Mouse (Mus musculus): ENCODE results near the gene Flrt1.

Flrt1 gene

DNA sequence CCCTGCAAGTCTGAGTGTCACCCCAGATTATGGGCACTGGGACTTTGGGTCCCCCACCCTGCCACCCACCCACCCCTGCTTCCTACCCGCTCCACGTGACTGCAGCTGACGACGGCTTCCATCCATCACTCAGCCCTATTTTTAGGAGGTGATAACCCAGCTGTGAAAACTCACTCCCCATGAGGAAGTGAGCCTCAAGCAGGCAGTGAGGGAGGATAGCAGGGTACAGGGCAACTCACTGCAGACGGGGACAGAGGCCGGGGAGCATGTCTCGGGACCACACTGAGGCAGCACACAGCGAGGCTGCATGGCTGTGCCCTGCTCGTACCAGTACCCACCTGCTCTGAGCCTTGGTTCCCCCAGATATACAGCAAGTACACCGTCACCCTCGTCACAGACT, 24.8 kb upstream of the Flrt1 start:
- no peak for DNase-seq (ENCODE audit: low spot score in 2 of 2)

DNA sequence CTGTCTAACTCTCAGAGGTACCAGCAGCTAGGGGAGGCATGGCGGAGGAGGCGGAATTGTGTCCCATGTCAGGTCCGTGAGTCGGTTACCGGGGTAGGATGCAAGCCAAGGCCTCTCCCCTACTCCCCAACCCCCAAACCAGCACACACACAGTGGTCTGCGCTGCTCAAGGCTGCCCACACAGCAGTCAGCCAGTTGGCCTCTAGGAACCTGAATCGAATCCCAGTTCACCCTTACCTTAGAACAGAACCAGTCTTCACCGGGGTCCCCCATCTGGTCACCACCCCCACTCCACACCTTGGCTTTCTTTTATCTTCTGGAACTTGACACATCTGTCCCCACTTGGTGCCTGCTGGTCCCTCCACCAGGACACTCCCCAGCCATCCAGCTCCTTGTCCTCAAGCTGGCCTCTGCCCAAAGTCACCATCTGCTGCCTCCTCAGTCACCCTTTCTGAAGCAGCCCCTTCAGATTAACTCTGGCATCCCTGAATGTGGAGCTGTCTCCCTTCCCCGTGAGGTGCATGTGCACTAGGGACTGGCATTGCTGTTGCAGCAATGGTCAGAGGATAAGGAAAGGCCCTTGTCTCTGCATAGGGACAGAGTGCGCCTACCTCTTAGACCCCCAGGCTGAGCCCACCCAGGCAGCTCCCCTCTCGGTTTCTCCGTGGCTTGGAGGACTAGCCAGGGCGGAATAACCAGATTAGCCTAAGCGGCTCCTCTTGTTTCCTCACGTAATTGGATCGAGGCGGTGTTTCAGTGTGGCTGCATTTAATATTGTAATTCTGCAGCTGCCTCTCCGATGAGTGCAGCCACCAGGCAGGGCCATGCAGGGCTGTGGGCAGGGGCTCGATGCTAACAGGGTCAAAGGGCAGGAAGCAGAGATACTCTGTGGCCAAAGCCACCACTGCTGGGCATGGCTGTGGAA, 23.3 kb upstream of the Flrt1 start:
- DNase-seq (ENCODE audit: low spot score in 2 of 2): no peak

DNA sequence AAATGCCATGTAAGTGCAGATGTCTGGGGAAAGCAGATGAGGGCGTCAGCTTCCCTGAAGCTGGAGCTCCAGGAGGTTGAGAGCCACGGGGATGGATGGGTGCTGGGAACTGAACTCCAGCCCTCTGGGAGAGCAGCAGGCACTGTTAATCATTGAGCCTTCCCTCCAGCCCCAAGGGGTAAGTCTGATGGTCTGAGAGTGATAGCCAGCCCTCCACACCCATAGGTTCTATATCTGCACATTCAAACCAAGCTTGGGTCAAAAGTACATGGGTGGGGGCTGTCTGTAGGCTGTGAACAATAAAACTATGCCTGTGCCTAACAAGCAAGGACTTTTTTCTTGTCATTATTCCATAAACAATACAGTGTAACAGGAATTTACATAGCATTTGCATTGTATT, 21.4 kb upstream of the Flrt1 start:
- no peak for DNase-seq (ENCODE audit: low spot score in 2 of 2)

DNA sequence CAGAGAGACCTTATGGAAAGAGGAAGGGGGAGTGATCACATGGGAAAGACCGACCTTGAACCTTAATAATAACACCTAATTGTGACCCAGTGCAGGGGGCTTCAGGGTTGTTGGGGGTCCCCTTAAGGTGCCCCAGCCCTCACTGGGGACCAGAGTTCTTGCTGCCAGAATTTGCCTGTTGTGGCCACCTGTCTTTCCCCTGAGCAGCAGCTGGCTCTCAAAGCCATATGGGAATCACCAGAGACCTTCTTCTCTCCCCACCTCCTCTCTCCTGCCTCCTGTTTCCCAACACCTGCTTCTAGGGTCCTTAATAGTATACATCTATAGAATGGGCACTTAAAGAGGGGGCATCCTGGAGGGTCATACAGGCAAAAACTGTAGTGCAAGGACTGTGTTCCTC, 20.7 kb upstream of the Flrt1 start:
- DNase-seq (ENCODE audit: low spot score in 2 of 2): no peak

DNA sequence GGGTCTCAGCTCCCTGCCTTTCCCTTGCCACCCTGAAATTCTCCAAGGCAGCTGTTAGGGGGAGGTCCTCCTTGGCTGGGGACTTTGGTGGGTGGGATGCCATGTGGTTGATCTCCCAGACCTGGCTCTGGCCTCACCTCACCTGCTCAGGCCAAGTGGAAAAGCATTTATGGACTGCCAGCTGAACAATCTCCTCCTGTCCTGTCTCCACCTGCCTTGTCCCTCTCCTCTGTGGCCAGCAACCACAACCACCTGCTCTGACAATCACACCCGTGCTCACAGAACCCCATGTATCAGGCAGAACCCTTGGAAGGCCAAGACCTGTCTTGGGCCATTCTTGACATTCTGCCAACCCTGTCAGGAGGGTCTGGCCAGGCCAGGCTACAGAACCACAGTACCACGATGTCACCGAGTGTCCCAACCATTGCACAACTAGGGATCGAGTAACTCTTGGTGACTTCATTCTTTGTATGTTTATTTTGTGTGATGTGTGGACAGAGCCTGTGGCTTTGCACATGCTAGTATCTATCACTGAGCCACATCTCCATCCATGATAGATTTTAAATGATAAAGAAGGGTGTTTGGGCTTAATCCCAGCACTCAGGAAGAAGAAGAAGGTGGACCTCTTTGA, 20.1 kb upstream of the Flrt1 start:
- no peak for DNase-seq (ENCODE audit: low spot score in 2 of 2)

DNA sequence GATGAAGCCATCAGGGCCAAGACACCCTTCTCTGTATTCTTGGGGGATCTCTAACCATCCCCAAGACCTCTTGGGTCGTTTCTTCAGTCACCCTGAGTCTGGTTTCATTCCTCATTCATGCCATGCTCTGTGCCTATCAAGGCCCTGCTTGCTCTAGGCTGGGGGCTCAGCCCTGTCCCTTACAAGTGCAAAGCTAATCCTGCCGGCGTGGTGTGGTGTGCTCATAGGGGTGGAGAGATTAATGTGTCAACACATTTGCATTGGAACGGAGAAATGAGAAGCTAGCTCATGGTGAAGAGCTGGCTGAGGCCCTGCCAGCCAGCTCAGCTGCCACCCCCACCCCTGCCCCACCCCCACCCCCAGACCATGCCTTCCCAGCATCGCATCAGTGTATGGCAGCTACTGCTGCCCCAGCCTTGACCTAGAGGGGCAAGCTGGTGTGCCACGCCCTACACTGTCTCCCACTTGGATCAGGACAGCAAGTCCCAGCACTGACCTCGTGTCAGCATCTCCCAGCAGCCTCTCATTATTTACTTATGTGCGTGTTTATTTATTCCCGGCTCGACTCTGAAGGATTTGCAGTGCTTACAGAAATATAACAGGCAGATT, 17.3 kb upstream of the Flrt1 start:
- no peak for DNase-seq (ENCODE audit: low spot score in 2 of 2)

DNA sequence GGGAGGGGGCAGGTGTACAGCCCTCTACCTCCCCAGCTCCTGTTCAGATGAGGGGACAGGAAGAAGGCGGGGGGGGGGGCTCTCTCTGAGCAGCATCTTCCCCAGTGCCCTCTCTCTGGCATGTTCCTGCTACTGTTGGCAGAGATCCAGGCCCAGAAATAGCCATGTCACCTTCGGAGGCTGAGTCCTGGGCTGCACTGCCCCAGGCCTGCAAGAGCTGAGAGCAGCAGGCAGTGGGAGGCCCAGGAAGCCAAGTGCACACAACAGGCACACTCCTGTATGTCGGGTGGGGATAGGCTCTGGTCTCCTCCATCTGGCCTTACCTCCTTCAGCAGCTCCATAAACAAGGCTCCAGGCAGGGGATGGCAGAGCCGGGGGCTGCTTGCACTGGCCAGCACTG, 16.7 kb upstream of the Flrt1 start:
- no peak for DNase-seq (ENCODE audit: low spot score in 2 of 2)

DNA sequence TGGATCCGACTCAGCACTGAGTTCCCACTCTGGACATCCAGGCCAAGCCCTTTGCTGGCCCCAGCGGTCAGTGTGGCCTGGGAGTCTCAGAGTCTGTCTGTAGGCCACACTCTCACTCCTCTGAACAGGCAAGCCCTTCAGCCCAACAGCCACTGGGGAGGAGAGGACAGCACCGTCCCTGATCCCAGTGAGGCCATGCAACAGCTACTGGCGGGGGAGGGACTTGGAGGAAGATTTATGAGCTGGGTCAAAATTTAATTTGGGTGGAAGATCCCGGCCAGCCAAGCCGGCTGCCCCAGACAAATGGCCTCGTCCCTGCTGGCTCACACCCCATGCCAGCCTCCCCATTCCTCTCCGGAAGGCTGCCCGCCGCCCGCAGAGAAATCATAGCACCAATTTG, 15.7 kb upstream of the Flrt1 start:
- no peak for DNase-seq (ENCODE audit: low spot score in 2 of 2)

DNA sequence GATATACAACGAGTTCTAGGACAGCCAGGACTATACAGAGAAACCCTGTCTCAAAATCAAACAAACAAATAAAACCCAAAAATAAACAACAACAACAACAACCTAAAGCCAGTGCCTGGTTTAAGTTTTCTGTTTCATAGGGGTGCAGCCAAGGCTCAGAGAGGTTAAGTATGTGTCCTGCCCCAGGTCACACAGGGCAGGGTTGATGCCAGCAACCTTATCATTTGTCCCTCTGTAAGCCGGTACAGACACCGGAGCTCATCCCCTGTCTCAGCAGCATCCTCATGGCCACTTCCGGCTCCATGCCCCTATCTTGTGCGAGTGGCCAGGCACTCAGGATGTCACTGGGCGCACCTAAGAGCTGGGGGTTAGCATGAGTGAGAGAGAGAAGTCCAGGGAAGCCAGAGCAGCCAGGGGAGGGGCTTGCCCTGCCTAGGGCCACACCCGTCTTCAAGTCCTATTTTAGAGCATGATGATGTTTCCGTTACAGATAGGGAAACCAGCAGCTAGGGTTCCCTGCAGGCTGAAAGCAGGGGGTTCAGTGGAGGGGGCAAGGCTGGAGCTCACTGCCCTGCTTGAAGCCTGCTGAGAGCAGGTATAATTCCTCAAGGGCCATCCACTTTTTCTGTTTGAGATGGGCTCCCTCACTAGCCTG, 12.3 kb upstream of the Flrt1 start:
- DNase-seq (ENCODE audit: low spot score in 2 of 2): no peak

DNA sequence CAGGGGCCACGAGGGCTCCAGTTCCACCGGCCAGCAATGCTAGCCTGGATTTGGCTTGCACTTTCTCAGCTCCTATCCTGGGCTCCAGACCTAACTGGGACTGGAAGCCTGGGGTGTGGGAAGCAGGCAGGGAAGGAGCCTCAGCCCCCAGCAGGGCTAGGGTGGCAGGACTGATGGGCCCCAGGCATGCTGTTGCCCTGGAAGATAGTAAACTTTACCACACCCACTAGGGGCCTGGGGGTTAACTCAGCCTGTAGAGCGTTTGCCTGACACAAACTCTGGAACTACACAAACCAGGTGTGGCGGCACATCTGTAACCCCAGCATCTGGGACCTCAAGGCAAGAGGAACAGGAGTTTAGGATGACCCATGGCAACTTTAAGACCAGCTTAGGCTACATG, 11.6 kb upstream of the Flrt1 start:
- no peak for DNase-seq (ENCODE audit: low spot score in 2 of 2)

DNA sequence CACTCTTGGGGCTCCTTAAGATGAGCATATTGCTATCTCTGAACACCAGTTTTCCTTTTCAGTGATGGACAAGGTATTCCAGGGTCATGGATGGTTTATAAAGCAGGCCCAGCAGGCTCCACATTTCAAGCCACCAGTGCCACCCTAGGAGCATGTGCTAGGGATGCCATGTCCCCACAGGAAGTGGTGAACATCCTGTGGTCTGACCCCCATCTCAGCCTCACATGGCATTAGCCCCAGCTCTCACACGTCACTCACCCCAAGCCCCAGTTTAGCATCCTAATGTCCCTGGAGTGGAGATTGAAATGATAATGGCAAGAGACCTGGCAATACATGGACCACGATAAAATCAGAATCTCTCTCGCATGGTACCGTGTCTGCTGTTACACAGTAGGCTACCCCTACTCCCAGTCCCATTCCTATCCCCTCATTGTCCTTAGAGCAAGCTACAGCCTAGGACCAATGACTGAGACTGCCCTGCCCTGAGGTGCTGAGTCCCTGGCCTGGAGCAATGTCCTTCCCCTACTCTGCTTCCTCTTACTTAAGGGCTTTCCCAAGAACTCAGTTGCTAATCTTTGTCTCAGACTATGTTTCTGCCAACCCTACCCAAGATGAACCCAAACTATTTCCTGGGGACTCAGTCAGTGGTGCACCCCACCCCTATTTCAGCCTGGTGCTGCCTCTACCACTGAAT, 10.7 kb upstream of the Flrt1 start:
- no peak for DNase-seq (ENCODE audit: low spot score in 2 of 2)

DNA sequence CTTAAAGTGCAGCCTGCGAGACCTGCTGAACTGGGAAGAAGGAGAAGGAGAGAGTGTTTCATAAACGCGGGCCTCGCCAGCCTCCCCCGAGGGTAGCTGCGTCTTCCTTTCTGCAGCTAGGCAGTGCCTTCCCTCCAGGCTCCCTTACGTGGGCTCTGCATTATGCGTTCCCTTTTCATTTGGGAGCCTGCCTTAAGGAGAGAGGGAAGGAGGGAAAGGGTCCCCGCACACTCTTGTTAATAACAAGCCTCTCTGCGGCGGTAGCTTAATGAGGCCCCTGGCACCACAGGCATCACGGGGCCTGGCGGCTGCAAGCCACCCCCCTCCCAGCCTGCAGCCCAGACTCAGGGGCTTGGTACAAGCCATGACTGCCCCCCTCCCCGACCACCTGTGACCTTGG, 8.0 kb upstream of the Flrt1 start:
- no peak for DNase-seq (ENCODE audit: low spot score in 2 of 2)

DNA sequence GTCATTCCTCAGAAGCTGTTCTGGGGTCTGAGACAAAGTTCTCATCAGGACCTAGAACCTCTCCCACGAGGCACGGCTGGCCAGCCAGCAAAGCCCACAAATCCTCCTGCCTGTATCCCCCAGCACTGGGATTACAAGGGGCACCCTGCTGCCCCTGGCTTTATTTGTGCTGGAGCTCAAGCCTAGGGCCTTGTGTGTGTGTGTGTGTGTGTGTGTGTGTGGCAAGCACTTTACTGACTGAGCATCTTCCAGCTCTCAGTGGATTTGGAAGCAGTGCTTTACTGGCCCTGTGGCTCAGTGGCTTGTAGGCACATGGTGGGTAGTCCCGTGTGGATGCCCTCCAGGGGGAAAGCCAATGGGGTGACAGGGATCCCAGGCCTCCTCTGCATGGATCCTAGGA, 7.1 kb upstream of the Flrt1 start:
- no peak for DNase-seq (ENCODE audit: low spot score in 2 of 2)

DNA sequence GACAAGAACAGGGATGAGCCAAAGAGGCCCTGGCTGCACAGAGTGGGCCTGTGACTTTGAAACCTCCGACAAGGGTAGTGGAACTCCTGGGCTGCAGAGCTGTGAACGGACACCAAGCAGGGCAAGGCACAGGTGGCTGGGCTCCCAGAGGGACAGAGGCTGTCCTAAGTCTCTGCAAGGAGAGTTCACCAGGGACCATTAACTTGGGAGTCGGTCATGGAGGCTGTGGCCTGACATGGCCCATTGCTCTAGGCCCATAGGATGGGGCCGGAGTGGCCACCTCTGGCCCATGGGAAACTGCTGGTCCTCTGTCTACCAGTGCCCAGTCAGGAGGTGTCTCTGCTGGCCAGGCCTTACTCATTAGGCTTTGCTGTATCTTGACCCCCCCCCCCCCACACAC, 6.2 kb upstream of the Flrt1 start:
- DNase-seq (ENCODE audit: low spot score in 2 of 2): no peak

DNA sequence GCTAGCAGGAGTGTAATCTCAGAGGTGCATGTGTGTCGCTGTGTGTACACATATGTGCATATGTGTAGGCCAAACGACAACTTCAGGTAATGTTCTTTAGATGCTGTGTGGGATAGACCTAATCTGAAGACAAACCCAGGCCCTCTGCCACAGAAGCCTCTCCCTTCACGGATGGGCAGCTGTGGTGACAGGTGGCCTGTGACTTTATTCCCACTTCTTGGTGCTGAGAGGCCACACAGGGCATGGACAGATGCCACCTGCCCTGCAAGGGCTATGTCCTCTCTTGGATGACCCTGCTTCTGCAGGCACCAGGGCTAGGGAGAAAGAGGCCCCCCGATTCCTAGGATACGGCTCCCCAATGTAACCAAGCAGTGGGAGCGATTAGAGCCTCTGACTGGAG, 5.8 kb upstream of the Flrt1 start:
- DNase-seq (ENCODE audit: low spot score in 2 of 2): no peak

DNA sequence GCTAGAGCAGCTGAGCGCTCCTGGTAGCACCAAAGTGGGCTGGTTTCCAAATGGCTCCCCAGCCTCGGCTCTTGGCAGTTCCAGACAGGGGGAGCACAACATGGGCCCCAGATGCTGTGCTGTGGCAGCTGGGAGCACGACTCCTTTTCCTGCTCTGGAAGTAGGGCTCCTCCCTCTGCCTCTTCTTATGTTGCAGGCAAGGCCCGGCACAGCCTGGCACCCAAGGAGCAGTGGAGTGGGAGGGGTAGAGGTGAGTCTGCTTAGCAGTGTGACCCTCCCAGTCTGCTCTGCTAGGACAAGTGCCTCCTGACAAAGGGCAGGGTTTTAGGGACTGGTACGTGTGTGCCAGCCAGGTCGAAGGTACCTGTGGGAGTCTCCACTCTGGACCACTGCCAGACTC, 5.3 kb upstream of the Flrt1 start:
- DNase-seq (ENCODE audit: low spot score in 2 of 2): peak in 1 of 2 experiments; percentile 18

DNA sequence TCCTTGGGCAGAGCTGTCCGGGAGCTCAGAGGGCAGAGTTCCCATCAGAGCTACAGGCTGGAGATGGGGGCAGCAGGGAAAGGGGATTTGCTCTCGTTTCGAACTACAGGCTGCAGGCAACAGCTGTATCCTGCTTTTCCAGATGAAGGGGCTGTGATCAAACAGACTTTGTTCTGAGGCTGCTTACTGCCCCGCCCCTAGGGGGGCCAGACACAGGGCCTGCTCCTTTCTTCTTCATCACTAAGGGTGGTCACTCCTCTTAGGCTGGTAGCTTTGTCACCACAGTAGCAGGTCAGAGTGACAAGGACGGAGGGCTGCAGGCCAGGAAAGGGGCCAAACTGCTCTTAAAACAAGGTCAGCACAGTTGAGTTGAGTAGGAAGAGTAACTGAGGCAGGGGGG, 4.6 kb upstream of the Flrt1 start:
- DNase-seq (ENCODE audit: low spot score in 2 of 2): no peak

DNA sequence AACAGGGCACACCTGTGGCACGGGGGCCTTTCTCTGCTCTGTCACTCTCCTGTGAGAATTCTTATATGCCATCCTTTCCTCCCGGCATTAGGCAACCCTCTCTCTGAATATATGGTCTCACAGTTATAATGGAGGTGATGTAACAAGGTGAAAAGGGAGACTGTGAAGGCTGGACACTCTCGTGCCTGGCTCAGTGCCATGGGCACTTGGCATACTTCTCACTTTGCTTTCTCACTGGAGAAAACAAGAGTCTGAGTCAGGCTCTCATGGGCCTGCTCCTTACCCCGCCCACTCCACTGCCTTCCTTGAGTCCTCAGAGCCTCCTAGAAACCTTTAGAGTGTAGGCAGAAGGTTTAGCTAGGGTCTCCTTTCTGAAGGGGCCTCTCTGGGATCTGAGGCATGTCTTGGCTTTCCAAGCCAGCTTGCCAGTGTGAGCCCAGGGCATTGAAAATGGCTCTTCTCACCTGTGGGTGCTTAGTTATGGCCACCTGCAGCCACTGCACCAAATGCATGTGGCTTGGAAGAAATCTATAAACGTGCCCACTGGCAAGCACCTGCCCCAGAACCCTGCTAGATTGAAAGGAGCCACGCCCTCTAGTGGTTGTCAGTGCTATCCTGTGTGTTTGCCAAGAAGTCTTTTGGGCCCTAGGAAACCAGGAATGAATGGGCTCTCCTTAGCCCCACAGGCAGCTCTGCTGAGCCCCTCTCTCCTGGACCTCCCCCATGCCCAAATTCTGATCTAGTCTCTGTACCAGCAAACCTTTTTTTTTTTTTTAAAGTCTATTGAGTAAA, 2.8 kb upstream of the Flrt1 start:
- no peak for DNase-seq (ENCODE audit: low spot score in 2 of 2)

DNA sequence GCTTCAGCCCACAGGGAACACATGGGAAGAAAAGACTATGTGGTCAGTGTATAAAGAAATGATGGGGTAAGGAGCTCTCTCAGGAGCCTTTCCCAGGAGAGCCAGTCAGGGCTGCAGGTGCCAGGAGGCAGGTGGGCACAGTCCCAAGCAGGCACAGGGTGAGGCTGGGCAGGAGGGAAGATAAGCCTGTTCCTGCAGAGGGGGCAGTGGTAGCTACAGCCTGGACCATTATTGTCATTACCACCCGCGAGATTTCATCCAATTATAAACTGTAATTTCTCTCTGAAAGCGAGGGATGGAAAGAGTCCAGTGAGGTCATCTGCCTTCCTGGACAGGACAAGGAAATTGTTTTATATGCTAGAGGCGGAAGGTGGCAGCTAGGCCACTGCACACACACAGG, 1.6 kb upstream of the Flrt1 start:
- no peak for DNase-seq (ENCODE audit: low spot score in 2 of 2)

DNA sequence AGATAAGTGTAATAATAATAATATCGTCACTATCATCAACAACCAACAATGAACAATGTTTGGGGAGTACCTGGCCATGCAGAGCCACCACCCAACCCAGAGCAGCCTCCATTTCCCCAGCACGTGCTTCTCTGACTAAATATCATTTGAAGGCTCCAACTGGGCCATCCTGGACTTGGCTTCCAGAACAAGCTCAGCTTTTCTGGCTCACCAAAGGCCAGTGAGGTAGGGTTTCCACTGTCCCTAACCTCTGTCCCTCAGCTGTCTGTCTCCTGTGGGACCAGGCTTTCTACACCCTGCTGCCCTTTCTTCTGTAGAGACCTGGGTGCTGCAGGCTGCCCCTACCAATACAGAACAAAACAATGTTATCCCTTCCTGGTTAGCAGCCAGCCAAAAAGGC, 1.0 kb upstream of the Flrt1 start:
- no peak for DNase-seq (ENCODE audit: low spot score in 2 of 2)

DNA sequence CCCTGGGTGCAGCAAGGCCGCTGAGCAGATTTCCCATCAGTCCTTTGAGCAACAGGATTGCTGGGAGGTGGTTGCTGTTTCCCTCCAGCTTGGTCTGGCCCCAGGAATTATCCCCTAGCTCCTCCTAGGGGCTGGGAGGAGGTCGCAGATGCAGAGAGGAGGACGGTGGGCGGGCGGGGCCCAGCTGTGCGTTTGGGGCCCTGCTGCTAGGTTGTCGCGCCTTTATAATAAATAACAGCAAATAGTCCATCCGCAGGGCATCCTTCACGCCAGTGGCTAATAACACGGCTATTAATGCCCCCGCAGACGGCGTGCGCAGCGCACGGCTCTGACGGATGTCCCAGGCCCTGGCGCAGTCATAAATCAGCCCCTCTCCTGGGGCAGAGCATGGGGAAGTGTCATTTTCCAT, 1.5 kb downstream of the Flrt1 start:
- DNase-seq (ENCODE audit: low spot score in 2 of 2): peak in 1 of 2 experiments; percentile 27

Measured in urinary bladder, adult 18-20 months (tissue).